Mouse (Mus musculus) kidney, adult 8-10 months (tissue): ENCODE results near the gene 9130213A22Rik.

Experiments used
- DNase-seq, 2 experiments: peaks; one replicate each; pipeline ENCODE4 v3.0.0; 2022

Gene 9130213A22Rik

GRCm38 (mm10) chr11:69091566-69092385 is 30.6 kb downstream of the 9130213A22Rik start:
- DNase-seq = no peak

- DNase-seq = no peak
Observed at GRCm38 (mm10) chr11:69090367-69090766, 32.0 kb downstream of the 9130213A22Rik start.

GRCm38 (mm10) chr11:69089616-69090290 is 32.6 kb downstream of the 9130213A22Rik start:
- DNase-seq = no peak

GRCm38 (mm10) chr11:69088856-69089615 is 33.4 kb downstream of the 9130213A22Rik start:
- DNase-seq = no peak

GRCm38 (mm10) chr11:69088103-69088855 is 34.1 kb downstream of the 9130213A22Rik start, which contains the start of gene Vamp2:
TSS of gene Vamp2 (plus strand) at chr11:69088490.
- peak; percentile 87 to 89 for DNase-seq

GRCm38 (mm10) chr11:69087597-69087996 is 34.8 kb downstream of the 9130213A22Rik start:
- no peak for DNase-seq

GRCm38 (mm10) chr11:69087082-69087481 is 35.3 kb downstream of the 9130213A22Rik start:
- no peak for DNase-seq

- no peak for DNase-seq
Observed at GRCm38 (mm10) chr11:69086390-69086789, 36.0 kb downstream of the 9130213A22Rik start.

- no peak for DNase-seq
Observed at GRCm38 (mm10) chr11:69085608-69086007, 36.8 kb downstream of the 9130213A22Rik start.

- no peak for DNase-seq
Observed at GRCm38 (mm10) chr11:69081613-69082012, 40.8 kb downstream of the 9130213A22Rik start.

- DNase-seq = no peak
Observed at GRCm38 (mm10) chr11:69080855-69081222, 41.5 kb downstream of the 9130213A22Rik start.

- no peak for DNase-seq
Observed at GRCm38 (mm10) chr11:69080102-69080854, 42.1 kb downstream of the 9130213A22Rik start.

GRCm38 (mm10) chr11:69078805-69079438 is 43.5 kb downstream of the 9130213A22Rik start:
- DNase-seq = no peak

GRCm38 (mm10) chr11:69078041-69078440 is 44.3 kb downstream of the 9130213A22Rik start:
- DNase-seq = no peak

- DNase-seq = no peak
Observed at GRCm38 (mm10) chr11:69077316-69077715, 45.1 kb downstream of the 9130213A22Rik start.

GRCm38 (mm10) chr11:69076572-69076971 is 45.8 kb downstream of the 9130213A22Rik start:
- DNase-seq = no peak

GRCm38 (mm10) chr11:69075764-69076479 is 46.5 kb downstream of the 9130213A22Rik start:
- no peak for DNase-seq

GRCm38 (mm10) chr11:69074776-69075069 is 47.7 kb downstream of the 9130213A22Rik start:
- DNase-seq = no peak

- DNase-seq = no peak
Observed at GRCm38 (mm10) chr11:69073951-69074775, 48.2 kb downstream of the 9130213A22Rik start.
